Mouse (Mus musculus): ENCODE measurements at regions not wholly inside any gene's neighbourhood (a gene's known extent, or its start where the extent isn't known, plus 50 kb on each side); places are given as distances from the start of the nearest gene placed in this dataset.

DNA sequence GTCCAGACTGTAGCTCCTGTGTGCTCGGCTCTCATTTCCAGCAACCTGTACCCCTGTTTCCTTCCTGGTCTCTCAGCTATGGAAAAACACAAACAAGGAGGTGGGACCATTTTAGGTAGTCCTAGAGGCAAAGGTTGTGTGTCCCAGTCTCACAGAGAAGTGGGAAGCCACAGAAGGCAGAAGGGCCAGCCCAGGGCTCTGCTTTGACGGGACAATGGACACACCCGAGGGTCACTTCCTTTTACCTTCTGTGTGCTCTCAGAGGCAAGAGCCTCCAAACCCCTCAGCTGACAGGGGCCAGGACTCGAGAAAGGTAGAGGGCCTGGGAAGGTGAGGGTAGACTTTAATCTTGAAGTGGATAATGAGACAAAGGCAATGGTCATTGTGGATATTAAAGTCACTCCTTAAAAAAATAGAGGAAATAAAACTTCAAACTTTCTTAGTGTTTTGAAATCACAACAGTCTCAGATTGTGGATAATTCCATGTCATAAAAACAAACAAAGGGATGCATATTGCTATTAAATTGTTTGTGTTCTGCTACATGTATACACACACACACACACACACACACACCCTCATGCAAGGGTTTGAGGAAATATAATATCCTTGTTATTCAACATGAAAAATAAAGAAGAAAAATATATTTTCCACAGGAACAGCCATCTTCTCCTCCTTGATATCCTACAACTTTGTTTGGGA lies 195.6 kb upstream of the Spdye4c start:
- no peak for DNase-seq (ENCODE audit: low spot score)

DNA sequence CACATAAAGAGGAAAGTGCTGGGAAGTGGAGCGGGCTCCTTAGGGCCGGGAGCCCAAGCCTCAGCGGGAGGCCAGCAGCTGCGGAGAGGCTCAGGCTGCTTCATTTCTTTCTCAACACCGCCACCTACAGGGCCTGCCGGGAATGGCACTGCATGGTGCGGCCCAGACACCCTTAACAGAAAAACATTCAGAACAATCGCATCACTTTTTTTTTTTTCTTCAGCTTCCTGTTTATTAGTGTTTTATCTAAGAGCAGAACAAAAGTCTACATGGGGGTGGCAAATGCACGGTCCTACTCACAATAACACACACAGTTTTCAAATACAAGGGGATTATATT lies 195.0 kb upstream of the Spdye4c start:
- peak; percentile 97 for DNase-seq (ENCODE audit: low spot score)

DNA sequence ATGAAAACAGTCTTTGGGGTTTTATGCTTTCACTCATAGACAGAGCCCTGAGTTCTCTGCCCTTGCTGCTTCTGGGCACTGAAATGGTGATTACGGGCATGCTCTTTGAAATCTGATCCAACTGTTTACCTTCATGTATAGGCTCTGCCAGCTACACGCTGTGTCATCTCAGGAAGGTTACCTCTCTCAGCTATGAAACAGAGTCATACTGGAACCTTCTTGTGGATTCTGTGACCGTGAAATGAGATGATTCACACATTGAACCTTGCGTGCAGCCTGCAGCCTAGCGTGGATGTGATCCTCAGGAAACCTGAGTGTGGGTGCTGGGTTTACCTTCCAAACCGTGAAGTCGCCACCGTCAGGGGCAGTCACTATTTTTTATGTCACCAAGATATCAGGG lies 189.7 kb upstream of the Spdye4c start:
- DNase-seq (ENCODE audit: low spot score) = no peak

DNA sequence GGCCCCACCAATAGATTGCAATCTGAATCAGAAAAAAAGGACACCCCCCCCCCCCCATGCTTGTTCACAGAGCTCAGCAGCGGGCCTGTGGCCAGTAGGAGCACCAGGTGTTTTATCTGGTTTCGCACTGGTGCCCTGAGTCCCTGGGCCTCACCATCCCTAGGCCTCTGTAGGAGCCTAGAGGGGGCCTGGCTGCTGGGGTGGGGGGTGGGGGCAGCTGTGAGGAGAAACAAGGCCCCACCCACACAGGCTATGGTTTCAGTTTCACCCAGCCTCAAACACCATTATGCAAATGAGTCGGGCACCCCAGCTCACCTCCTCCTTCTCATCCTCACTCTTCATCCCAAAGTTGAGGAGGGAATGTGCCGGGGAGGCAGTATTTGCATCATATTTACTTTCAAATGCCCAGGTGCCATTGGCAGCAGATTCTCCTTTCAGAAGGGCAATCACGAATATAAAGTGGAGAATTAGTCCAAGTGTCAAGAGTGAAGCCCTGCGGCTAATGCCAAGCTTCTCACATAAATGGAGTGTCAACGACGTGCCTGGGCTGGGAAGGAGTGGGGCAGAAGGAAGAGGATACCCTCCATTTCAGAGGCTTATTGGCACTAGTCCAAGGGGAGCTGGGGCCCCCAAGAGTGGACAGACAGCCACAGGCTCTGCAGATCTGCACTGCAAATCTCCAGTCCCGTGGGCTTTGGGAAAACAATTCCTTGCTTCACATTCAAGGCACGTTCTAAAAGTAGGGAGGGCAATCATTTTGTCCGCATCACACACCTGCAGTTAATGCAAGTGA lies 187.7 kb upstream of the Spdye4c start:
- no peak for DNase-seq (ENCODE audit: low spot score)

DNA sequence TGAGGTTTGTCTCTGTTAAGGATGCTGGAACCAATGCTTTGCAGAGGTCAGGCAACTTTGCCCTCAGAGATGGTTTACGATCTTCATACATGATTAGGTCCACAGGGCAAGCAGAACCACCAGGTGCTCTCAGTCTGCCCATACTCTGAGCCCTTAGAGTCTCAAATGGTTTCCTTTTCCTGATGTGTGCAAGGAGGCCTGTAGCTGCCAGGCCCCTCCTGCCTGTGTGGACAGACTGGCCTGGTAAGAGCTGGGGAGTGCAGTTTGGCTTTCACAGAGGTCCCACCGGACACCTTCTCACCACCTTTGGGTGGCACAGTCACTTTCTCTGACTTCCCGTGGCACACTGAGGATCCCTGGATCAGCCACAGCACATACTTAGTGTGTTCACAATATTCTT lies 186.6 kb upstream of the Spdye4c start:
- no peak for DNase-seq (ENCODE audit: low spot score)

DNA sequence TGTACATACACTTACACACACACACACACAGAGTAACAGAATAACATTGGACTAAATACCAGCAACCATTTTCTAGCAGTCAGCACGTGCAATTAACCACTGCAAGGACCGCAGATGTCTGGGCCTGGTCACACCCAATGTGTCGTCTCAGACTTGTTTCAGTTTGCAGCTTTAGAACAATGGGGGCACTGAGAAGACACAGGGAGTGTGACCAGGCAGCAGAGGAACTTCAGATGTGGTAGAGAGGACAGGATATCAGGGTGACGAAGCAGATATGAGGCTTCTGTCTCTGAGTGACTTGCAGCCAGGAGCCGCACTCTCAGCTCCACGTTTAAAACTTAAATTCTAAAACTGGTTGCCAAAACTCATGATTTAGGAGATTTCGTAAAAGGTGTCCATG lies 183.9 kb upstream of the Spdye4c start:
- no peak for DNase-seq (ENCODE audit: low spot score)

DNA sequence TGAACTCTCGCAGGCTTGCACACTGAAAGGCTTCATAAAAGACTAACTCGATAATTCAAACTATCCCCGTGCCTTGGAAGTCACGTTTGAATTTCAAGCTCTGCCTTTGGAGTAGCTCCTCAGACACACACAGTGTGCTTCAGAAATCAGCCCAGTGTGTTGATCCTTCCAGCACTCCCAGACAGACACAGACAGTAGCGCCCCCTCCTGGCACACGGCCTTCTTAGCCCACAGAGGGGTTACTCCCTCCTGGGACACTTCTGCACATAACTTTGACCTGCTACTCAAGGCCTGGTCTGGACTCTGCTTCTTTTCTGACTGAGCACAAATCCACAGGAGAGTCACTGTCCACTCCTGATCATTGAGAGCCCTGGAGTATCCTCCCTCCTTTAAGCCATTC lies 182.3 kb upstream of the Spdye4c start:
- DNase-seq (ENCODE audit: low spot score) = peak; percentile 45

DNA sequence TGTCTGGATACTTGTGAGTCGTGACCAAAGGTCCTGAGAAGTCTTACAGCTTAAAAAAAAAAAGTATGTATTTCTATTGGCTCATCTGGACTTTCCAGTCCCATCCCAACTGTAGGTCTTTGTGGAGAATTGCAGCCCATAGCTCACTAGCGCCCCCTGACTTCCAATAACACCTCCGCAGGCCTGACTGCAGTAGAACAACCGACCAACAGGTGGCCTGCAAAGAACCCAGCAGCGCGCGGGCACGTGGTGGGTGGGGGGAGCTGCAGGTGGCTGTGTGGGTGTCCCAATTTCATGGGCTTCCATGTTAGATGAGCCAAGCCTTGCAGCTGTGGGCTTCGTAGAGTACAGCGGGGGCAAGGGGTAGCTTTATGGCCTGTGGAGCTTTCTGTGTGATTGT lies 178.7 kb upstream of the Spdye4c start:
- peak; percentile 54 for DNase-seq (ENCODE audit: low spot score)

DNA sequence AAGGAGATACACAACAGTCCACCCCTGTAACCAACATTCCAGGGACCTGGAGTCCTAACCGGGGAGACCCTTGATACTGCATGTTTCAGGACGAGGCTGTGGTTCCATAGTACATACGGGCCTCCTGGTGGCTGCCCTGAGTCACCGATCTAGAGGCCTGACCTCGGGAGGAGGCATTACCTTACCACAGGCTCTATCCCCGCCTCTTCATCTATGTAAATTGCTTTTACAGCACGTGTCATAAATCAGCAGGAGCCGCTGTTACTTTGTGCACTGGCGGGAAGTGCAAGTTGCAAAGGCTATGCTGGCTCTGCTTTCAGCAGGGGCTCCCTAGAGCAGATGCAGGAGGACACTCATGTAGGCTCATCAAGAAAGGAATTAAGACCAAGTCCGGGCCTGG lies 178.0 kb upstream of the Spdye4c start:
- DNase-seq (ENCODE audit: low spot score) = no peak

DNA sequence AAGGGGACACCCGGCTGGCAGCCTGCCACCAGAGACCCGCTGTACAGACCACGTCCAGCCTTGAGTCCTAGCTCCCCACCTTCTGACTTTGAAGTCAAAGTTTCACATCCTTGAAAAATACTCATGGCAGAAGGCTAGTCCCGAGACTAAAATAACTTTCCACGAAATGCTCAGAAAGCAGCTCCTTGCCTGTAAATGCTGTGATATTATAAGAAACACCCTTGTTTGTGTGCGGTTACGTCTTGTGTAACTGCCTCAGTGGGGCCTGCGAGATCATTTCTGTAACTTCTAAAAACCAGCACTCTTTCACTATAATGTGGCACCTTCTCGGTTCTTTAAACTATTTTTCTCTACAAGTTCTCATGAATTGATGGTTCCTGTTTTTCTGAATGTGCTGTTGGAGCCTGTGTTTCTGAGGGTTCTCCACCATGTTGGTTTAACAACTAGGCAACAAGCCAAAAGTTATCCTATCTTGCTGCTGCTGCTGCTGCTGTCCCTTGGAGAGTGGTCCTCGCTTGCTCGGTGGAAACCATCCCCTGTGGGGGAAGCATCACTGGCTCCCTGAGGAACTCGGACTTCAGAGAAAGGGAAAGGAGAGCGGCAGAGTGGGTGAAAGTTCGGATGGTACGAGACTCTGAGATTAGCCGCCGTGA lies 176.3 kb upstream of the Spdye4c start:
- DNase-seq (ENCODE audit: low spot score) = no peak

DNA sequence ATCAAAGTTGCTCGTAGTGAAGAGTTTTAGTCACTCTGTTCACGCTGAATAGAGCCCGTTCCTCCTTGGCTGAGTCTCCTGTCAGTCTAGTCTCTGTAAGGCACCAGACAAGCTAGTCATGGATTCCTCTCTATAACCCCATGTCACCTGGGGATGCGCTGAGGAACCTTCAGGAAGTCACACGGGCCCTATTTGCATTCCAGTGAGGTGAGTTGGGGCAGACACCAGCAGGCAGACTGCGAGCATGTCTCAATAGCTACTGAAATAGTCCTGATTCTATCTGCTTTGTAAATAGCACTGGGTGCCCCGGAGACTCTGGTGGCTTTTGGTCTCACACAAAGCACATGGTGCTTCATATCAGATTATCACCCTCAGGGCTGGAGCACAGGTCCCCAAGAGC lies 174.6 kb upstream of the Spdye4c start:
- DNase-seq (ENCODE audit: low spot score) = no peak

DNA sequence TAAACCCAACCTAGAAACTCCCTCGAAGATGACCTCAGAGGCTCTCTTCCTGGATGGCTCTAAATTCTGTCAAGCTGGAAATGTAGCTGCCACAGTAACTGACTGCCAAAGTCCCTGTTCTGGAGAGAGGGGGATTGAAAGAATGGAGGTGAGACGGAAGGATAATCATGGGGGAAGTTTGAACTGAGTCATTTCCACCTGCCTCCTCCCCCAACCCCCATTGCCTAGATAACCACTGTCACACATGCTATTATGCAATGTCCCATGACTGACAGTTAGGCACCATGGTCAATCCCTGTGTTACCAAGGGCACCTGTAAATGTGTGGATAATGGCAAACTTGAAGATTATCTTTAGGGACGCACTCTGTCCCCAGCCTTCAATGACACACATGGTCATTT lies 172.0 kb upstream of the Spdye4c start:
- DNase-seq (ENCODE audit: low spot score) = no peak

DNA sequence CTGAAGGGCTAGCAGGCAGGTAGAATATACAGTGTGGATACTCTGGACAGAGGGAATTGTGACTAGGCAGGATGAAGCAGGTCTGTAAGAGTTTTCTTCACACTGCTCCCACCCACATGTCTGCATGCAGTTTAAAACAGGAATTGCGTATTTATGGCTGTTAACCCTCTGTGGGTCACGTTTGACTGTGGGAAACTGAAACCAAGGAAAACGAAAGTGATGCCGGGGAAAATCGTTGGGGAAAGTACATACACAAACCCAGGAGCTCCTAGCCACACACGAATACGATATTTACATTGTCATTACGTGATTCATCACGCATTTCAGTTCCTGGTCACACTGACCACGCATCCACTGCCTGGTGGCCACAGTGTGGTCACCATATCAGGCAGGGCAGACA lies 170.6 kb upstream of the Spdye4c start:
- no peak for DNase-seq (ENCODE audit: low spot score)

DNA sequence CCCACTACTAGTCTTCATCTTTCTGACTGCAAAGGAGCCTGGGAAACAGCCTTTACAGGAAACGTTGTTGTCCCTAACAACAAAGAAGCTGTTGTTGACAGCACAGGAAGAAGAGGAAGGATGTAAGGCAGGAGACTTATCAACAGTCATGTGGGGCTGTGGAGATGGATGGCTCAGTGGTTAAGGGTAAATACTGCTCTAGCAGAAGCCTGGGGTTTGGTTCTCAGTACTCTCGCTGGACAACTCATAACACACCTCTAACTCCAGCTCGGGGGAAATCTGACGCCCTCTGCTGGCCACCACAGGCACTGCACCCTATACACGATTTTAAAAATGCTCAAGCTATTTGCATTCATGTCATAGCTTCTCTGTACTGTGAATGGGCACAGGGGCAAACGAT lies 168.3 kb upstream of the Spdye4c start:
- DNase-seq (ENCODE audit: low spot score) = no peak

DNA sequence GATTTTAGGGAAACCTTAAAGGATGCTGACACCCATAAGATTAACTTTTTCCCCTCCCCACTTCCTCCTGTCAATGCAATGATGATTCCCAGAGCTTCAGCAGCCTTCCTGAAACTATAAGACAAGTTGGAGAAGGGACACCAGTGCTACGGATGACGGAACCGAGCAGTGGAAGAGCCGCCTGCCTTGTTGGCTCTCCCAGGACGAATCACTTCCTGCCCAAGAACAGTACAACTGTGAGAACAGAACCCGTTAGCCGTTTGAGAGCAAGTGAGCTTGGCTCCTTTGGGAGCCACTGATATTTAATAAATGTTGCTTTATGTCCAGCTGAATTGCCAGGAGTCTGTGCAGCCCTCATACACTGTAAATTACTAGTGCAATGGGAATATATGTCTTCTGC lies 166.8 kb upstream of the Spdye4c start:
- DNase-seq (ENCODE audit: low spot score) = no peak

DNA sequence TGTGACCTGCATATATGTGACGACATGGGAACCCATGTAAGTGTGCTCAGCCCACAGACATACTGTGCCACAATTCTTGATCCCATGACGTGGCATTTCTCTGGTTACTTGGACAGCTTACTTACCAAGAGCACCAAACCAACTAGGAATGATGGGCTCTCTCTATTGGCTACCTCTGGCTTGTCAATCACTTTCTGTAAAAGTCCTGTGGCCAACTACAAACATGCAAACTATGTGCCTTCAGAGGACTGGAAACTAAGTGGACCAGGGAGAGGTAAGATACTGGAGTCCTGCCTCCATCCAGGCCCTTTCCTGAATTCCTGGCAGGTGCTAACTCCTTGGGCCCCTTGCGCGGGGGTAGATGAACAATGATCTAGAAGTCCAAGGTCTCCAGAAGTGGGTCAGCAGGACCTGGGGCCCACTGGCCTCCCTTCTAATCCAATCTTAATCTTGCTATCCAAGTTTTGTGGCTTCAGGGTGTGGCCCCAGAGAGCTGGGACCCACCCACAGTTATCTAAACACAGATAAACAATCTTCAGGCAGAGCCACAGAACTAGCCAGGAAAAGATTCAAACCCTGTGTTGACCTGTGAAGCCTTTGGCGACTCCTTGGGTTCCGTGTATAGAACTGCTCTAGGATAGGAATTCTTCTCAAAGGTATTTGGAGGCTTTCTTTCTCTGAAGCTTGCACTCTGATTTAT lies 163.7 kb upstream of the Spdye4c start:
- DNase-seq (ENCODE audit: low spot score) = no peak

DNA sequence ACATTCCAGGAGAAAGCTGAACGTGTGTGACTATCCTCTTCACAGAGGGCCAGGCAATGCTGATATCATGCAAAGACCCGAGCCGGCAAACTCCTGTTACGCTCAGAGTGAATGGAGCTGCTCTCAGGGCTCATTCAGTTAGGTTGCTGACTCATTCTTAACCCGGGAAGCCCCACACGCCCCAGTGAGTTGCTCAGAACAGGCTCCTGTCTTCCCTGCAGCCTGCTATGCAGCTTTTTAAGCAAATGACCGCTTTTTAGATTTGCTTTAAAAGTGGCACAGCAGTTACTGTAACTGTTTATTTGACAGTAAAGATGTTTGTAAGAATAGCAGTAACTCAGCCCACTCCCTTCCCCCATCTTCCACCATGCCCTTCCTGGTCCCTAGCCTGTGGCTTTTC lies 162.9 kb upstream of the Spdye4c start:
- no peak for DNase-seq (ENCODE audit: low spot score)

DNA sequence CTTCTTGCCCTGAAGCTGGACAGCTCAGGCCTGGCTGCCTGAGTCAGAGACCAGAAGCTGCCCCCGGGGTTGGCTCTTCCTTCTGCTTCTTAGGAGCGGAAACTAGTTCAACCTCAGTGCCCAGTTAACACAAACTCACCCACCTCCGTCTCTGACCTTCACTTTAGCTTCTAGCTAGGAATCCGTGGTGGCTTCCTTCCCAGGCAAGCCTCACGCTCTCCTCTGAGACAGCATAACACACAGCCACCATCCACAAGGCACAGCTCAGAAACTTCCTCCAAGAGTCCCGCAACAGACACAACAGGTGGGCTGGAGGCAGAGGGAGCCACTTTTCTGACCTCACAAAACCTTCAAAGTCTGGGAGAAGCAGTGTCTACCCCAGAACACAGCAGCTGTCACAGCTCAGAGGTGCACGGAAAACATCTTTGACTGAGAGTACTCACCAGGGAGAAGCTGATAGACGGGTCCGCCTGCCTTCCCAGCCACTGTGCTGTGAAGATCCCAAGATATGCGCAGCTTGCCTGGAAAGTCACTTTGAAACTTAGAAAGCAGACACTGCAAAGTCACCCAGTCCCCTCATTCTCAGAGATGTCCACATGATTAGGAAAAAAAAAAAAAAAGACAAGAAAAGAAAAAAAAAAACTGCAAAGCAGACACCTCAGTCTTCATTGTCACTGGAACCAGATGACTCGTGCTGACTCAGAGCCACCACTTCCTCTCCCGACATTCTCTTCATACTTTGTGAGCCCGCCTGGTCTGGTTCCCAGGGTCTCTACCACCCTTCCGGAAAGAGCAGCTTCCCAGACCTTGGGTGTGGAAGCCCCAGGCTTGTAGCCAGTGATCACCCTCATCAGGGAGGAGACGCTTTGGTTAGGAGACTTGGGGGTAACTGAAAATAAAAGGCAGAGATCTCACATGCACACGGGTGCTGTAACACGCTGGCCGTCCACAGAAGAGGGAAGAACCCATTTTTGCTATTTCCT lies 162.1 kb upstream of the Spdye4c start:
- no peak for DNase-seq (ENCODE audit: low spot score)

DNA sequence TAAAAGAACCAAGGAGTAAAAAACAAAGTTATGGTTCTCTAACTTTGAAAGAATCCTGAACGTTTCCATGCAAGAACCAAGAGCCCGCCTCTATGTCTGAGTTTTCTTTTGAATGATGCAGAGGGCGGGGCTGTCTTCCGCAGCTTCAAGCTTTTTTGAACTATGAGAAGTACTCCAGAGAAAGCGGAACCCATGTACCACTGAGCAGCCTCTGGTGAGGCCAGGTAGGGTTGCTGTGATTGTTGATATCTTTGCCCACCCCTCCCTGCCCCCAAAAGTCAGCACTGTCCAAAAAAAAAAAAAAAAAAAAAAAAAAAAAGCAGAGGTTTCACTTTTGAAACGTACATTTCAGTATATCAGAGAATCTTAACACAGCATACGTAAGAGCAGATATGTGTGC lies 161.2 kb upstream of the Spdye4c start:
- no peak for DNase-seq (ENCODE audit: low spot score)

DNA sequence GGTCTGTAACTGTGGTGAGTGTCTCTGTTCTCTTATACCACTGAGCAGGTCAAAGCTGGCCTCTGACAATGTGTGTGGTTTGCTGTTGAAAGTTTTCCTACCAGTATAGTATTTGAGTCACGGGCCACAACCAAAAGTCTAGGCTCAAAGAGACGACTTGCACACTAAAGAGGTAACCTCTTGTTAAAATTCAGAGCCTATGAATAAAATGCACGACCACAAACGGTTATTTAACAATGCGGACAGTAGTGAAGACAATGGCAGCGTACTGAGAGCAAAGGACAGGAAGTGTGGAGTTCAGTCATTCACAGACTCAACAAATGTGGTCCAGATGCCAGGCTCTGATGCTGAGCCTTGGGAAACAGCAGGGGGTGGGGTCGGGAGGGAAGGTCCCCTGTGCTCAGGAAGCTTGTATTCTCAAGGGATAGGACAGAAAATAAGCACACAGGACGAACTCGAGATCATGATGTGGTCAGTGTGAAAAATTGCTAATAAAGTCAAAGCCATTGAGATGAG lies 160.2 kb upstream of the Spdye4c start:
- no peak for DNase-seq (ENCODE audit: low spot score)

DNA sequence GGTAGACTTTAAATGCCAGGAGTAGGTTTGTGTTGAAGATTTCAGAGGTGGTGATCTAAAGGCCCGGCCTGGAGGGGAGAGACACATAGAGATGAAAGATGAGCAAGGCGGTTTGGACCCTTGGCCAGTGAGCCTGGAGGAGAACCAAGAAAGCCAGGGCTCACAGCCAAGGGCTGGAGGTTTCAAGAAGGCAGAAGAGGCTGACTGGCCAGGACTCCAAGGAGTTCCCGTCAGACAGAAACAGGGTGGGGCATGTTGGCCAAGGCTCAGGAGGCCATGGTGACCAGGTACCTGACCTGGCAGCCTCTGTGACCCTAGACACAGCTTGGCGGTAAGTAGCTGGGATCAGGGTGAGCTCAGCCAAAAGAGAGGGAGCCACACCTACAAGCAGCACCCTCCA lies 159.3 kb upstream of the Spdye4c start:
- DNase-seq (ENCODE audit: low spot score) = peak; percentile 39
